Mouse (Mus musculus) forebrain, embryonic 16.5 days (tissue): ENCODE measurements around the gene Cdh1. TPM values are rescaled to one million over a fixed set of nuclear protein-coding genes. Genes with fewer than 3 reads are reported as not detected.

Source experiments
- ATAC-seq: fragments of 200-750 bp; cut with Nextera tagmentation; 2 replicates; pipeline ENCODE4 v1.8.0; 2017; ENCODE audit warnings: mild to moderate bottlenecking, moderate library complexity
- H3K27ac ChIP-seq: fragments of 300-500 bp; sonication (generic); 2 replicates; pipeline ENCODE4 v1.5.1; 2014; ENCODE audit warnings: low read length, control low read depth
- H3K27me3 ChIP-seq: fragments of 300-500 bp; sonication (generic); replicated peaks from 2 replicates; pipeline ENCODE4 v1.6.1; 2014; ENCODE audit warnings: low read length; ENCODE audit not compliant: control insufficient read depth, insufficient read depth
- H3K36me3 ChIP-seq: fragments of 300-500 bp; sonication (generic); 2 replicates; pipeline ENCODE4 v1.6.1; 2014; ENCODE audit not compliant: control insufficient read depth, insufficient read depth
- H3K4me1 ChIP-seq: fragments of 300-500 bp; sonication (generic); replicated peaks from 2 replicates; pipeline ENCODE4 v1.6.1; 2014; ENCODE audit warnings: low read length; ENCODE audit not compliant: control insufficient read depth, insufficient read depth
- H3K4me2 ChIP-seq: fragments of 300-500 bp; sonication (generic); 2 replicates; pipeline ENCODE4 v1.6.1; 2014; ENCODE audit warnings: mild to moderate bottlenecking, low read length, control low read depth
- H3K4me3 ChIP-seq: fragments of 300-500 bp; sonication (generic); replicated peaks from 2 replicates; pipeline ENCODE4 v1.5.1; 2014; ENCODE audit warnings: mild to moderate bottlenecking, low read length, control low read depth
- H3K9ac ChIP-seq: fragments of 300-500 bp; sonication (generic); replicated peaks from 2 replicates; pipeline ENCODE4 v1.6.1; 2014; ENCODE audit warnings: low read depth, low read length, control low read depth
- H3K9me3 ChIP-seq: fragments of 300-500 bp; sonication (generic); 2 replicates; pipeline ENCODE4 v1.6.1; 2016; ENCODE audit warnings: low read length; ENCODE audit not compliant: control insufficient read depth
- WGBS: fragments of 180-500 bp; shearing (Covaris S2); extraction: QIAGEN DNeasy Blood & Tissue Kit; methylation state at CpG from one replicate; pipeline ENCODE4 v1.1.7; 2014; 5-methylcytosine and 5-hydroxymethylcytosine counted together
- polyA plus RNA-seq: library from polyadenylated mRNA; unstranded; fragments of >200 nt; fragmentation: Nextera tagmentation; extraction: Ambion mirVana; gene quantifications from 2 replicates; pipeline ENCODE4 v1.2.1, GENCODE M21; 2015

Cdh1 gene
- polyA plus RNA-seq, 1 experiment from 2014 or later = 3.0 TPM

DNA sequence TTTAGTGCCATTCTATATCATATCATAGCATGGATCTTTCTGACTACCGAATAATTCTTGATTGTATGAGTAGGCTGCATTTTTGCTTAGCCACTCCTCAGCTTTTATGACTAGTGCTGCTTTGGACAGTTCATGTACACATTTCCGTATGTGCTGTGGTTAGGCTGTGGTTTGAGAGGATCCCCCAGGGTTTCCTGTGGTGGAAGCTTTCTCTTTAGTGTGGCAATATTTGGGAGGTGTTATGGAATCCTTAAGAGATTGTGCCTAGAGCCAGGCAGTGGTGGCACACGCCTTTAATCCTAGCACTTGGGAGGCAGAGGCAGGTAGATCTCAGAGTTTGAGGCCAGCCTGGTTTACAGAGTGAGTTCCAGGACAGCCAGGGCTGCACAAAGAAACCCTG lies 98.2 kb downstream of the Cdh1 start:
- H3K4me2 ChIP-seq = no peak overlapping the region
- H3K4me1 ChIP-seq = 0 out of 2 replicates have a peak, but pooled peaks cover 7% of the 10 kb centered on the region
- no peaks in the 10 kb centered on the region for H3K9me3 ChIP-seq
- 94% methylated on average over 3 of the region's 3 CpGs for WGBS
- H3K9ac ChIP-seq = no peak overlapping the region
- H3K27me3 ChIP-seq = no peaks in the 10 kb centered on the region
- no peaks in the 10 kb centered on the region for H3K36me3 ChIP-seq
- ATAC-seq = no peak
- H3K4me3 ChIP-seq = no peak overlapping the region
- H3K27ac ChIP-seq = no peak overlapping the region

DNA sequence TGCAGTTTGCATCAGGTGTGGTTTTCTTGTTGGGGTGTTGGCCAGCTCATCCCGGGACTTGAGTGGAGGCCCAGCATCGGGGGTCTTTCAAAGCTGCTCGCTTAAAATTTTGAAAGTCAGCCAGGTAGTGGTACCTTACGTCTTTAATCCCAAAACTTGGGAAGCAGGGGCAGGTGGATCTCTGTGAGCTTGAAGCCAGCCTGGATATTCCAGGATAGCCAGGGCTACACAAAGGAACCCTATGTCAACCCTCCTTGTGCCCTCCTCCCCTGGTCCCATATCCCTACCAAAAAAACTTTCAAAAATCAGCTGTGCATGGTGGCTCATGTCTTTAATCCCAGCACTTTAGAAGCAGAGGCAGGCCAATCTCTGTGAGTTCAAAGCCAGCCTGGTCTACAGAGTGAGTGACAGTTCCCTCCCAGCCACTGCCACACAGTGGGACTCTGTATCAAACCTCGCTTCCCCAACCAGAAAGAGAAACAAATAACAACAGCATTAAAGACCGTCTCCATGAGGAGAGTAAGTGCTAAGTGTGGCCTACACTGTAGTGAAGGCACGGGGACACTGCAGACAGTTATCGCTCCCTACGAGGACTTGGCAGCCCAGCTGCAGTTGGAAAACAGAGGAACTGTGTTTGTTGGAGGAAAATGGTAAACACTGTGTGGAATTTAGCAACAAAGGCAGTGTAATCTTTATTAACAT lies 101.2 kb downstream of the Cdh1 start:
- no peak overlapping the region for H3K4me3 ChIP-seq
- no peak overlapping the region for H3K4me2 ChIP-seq
- no peak overlapping the region for H3K9ac ChIP-seq
- 71% methylated on average over 9 of the region's 9 CpGs for whole genome bisulfite sequencing
- ATAC-seq = peak; percentile 83
- 0 out of 2 replicates have a peak, but pooled peaks cover 7% of the 10 kb centered on the region for H3K4me1 ChIP-seq
- no peaks in the 10 kb centered on the region for H3K9me3 ChIP-seq
- H3K27me3 ChIP-seq = no peaks in the 10 kb centered on the region
- peak overlapping the region; percentile 52 for H3K27ac ChIP-seq
- H3K36me3 ChIP-seq = no peaks in the 10 kb centered on the region

DNA sequence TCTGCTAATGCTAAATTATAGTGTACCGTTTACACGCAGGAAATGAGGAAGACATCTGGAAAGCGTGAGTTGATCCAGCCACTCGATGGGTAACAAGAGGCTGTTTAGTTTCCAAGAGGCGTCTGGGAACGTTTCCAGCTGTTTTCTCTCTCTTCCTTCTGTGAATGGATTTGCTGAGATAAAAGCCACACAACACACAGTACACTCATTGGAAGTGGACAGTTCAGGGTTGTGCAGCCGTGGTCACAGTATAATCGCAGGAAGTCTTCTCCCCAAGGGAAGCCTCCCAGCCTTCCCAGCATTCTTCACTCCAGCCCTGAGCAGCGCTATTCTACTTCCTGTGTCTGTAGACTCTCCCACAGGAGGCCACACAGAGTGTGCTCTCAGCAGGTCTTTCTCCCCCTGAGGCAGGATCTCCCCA lies 101.8 kb downstream of the Cdh1 start:
- H3K27ac ChIP-seq = peak overlapping the region; percentile 54
- WGBS = 36% methylated on average over 9 of the region's 9 CpGs
- no peaks in the 10 kb centered on the region for H3K27me3 ChIP-seq
- H3K36me3 ChIP-seq = no peaks in the 10 kb centered on the region
- no peak overlapping the region for H3K9ac ChIP-seq
- H3K4me2 ChIP-seq = no peak overlapping the region
- H3K9me3 ChIP-seq = no peaks in the 10 kb centered on the region
- peak; percentile 79; the same call in 1 of the 2 replicates for ATAC-seq
- H3K4me3 ChIP-seq = no peak overlapping the region
- H3K4me1 ChIP-seq = 0 out of 2 replicates have a peak, but pooled peaks cover 7% of the 10 kb centered on the region

DNA sequence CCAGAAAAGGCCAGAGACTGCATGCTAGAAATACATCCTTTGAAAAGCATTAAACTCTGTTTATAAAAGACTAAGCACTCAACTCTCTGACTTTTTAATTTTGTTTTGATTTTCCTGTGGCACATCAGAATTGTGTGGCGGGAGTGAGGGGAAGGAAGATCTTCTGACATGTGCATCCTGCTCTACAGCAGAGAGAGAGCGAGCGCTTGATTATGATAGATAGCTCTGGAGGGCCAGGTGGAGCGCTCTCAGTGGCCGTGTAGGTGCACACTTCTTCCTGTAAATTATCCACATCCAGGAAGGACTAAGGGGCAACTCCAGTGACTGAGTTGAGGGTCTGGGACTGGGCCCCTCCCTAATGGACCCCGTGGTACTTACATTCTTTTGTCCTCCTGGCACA lies 103.0 kb downstream of the Cdh1 start:
- Histone ChIP-seq H3K27me3 (no peaks in the 10 kb centered on the region), H3K36me3 (no peaks in the 10 kb centered on the region), H3K4me1 (0 out of 2 replicates have a peak, but pooled peaks cover 7% of the 10 kb centered on the region), H3K9ac (no peak overlapping the region), H3K4me2 (no peak overlapping the region), H3K27ac (no peak overlapping the region), H3K9me3 (no peaks in the 10 kb centered on the region), H3K4me3 (no peak overlapping the region)
- no peak for ATAC-seq
- 85% methylated on average over 6 of the region's 6 CpGs for WGBS

DNA sequence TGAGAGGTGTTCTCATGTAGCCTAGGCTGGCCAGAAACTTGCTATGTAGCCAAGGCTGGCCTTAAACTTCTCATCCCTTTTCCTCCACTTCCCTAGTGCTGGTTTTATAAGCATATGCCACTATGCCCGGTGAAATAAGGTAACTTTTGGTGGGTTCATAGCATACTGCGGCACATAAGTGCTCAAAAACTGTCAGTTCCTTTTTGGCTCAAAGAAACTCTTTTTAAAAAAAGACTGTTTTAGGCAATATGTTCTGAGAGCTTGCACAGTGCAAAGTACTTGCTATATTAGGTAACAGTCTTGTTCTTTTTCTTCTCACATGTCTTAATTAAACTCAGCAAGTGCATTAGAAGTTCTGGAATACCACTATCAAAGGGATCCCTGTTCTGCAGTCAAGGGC lies 106.9 kb downstream of the Cdh1 start:
- 93% methylated on average over 2 of the region's 2 CpGs for WGBS

DNA sequence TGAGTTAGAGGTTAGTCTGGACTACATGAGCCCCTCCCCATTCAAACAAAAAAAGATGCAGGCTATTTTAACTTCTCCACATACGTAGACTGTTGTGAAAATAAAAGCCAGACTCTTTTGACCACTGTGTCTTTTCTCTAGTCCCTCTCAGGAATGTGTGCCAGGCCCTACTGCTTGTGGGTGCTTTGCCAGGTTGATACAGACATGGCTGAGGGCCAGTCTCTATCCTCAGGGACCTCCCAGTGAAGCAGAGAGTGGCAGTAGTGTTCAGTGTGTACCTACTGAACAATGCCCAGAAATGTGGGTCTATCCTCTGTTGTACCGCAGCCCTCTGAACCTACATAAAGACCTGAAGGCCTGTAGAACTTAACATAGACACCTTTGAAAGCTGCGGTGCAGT lies 109.3 kb downstream of the Cdh1 start:
- Histone ChIP-seq H3K4me2 (no peak overlapping the region), H3K27ac (no peak overlapping the region), H3K4me1 (no peaks in the 10 kb centered on the region), H3K4me3 (no peak overlapping the region), H3K36me3 (no peaks in the 10 kb centered on the region), H3K27me3 (no peaks in the 10 kb centered on the region), H3K9ac (no peak overlapping the region), H3K9me3 (no peaks in the 10 kb centered on the region)
- no peak for ATAC-seq
- WGBS = 54% methylated on average over 3 of the region's 3 CpGs

More for the DNA sequence above, 106.9 kb downstream of the Cdh1 start:
- Histone ChIP-seq H3K4me3 (no peak overlapping the region), H3K27me3 (no peaks in the 10 kb centered on the region), H3K9me3 (no peaks in the 10 kb centered on the region), H3K4me1 (0 out of 2 replicates have a peak, but pooled peaks cover 2% of the 10 kb centered on the region), H3K4me2 (no peak overlapping the region), H3K9ac (no peak overlapping the region), H3K36me3 (no peaks in the 10 kb centered on the region), H3K27ac (no peak overlapping the region)
- ATAC-seq = no peak

DNA sequence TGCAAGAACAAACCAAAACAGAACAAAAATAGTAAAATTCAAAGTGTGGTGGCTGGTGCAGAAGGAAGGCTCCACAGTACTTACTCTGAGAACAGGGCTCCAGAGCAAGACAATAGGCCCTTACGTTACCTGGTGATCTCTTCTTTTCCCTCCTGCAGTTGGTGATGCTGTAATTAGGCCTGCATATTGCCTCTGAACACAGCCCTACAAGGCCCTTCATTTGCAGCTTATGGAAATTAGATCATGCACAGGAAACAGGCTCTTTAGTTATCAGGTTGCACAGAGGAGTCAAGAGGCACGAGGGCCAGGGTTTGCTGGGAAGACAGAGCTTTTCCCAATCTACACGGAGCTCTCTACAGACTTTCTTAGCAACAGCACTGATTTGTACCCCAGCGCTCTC lies 111.1 kb downstream of the Cdh1 start:
- Histone ChIP-seq H3K27me3 (no peaks in the 10 kb centered on the region), H3K4me1 (peaks cover 4% of the 10 kb centered on the region; the same call in 1 of the 2 replicates), H3K4me3 (no peak overlapping the region), H3K9me3 (no peaks in the 10 kb centered on the region), H3K4me2 (no peak overlapping the region), H3K36me3 (no peaks in the 10 kb centered on the region), H3K9ac (no peak overlapping the region), H3K27ac (no peak overlapping the region)
- 63% methylated on average over 4 of the region's 4 CpGs for WGBS
- no peak for ATAC-seq

DNA sequence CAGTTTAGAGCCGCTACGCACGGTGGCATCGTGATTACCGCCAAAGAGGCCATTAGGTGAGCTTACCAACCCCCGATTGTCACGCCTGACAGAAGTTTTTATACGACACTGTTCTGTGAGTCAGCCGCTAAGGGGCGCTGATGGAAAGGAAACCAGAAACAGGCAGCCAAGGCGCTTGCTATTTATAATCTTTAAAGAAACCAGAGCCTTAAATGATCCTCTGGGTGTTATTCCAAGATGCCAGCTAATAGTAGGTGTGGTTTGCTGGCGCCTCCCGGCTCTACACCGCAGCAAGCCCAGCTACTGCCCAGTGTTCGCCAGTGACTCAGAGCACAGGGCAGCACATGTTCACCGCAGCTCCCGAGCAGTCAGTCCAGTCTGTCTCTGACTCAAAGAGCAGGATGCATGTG lies 114.9 kb downstream of the Cdh1 start:
- H3K4me1 ChIP-seq = peaks cover 4% of the 10 kb centered on the region; the same call in 1 of the 2 replicates
- no peak overlapping the region for H3K27ac ChIP-seq
- peak; percentile 66 for ATAC-seq
- H3K9ac ChIP-seq = peak overlapping the region; percentile 35
- H3K4me2 ChIP-seq = peak overlapping the region; percentile 43
- H3K4me3 ChIP-seq = peak overlapping the region; percentile 9; the same call in 1 of the 2 replicates
- no peaks in the 10 kb centered on the region for H3K9me3 ChIP-seq
- H3K27me3 ChIP-seq = no peaks in the 10 kb centered on the region
- WGBS = 15% methylated on average over 17 of the region's 17 CpGs
- H3K36me3 ChIP-seq = no peaks in the 10 kb centered on the region
